Mouse (Mus musculus): ENCODE measurements around the gene Blzf1. TPM values are rescaled to one million over a fixed set of nuclear protein-coding genes. Genes with fewer than 3 reads are reported as not detected.
A peak's percentile ranks its signal among the peaks of the same experiment; 100 is the strongest.

The Blzf1 gene
- polyA plus RNA-seq, 1 experiment from 2014 or later: 30.2 TPM

GRCm38 (mm10) chr1:164279332-164279731, 28.0 kb downstream of the Blzf1 start:
- Histone ChIP-seq H3K9ac (ENCODE audit: low read length) (no peak overlapping the region), H3K4me1 (ENCODE audit: control insufficient read depth, insufficient read depth, low read length) (peaks cover 3% of the 10 kb centered on the region; the same call in 1 of the 2 replicates), H3K4me3 (ENCODE audit: low read length) (no peak overlapping the region), H3K4me2 (ENCODE audit: low read depth, low read length) (no peak overlapping the region), H3K36me3 (ENCODE audit: control insufficient read depth, insufficient read depth) (no peaks in the 10 kb centered on the region), H3K27me3 (ENCODE audit: control insufficient read depth, insufficient read depth, low read length) (no peaks in the 10 kb centered on the region), H3K27ac (ENCODE audit: low read length) (no peak overlapping the region), H3K9me3 (replicated peaks; ENCODE audit: control insufficient read depth, low read length) (no peaks in the 10 kb centered on the region)
- WGBS: 66% methylated on average over 4 of the region's 4 CpGs
- ATAC-seq (replicated peaks; ENCODE audit: extremely low read depth, insufficient read depth, low FRiP score): no peak

DNA sequence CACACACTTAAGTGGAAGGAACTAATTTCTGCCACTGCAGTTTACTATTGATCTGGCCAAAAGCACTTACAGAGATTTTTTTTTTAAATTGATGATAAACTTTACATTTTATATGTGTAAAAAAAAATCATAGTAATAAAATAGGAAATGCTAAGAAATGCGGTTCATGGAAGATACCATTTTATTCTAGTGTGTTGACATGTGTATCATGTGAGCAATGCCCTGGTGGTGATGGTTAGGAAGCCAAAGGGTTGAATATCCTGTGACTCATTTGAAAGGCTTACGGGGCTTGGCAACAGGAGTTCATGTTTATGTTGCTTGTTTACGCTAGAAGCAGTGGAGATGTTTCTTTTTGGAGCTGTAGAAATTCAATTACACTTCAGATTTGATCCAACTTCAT, 30.7 kb downstream of the Blzf1 start:
- Histone ChIP-seq H3K9ac (ENCODE audit: low read length) (no peak overlapping the region), H3K36me3 (ENCODE audit: control insufficient read depth, insufficient read depth) (no peaks in the 10 kb centered on the region), H3K9me3 (replicated peaks; ENCODE audit: control insufficient read depth, low read length) (no peaks in the 10 kb centered on the region), H3K4me1 (ENCODE audit: control insufficient read depth, insufficient read depth, low read length) (peaks cover 3% of the 10 kb centered on the region; the same call in 1 of the 2 replicates), H3K4me3 (ENCODE audit: low read length) (no peak overlapping the region), H3K4me2 (ENCODE audit: low read depth, low read length) (no peak overlapping the region), H3K27ac (ENCODE audit: low read length) (no peak overlapping the region), H3K27me3 (ENCODE audit: control insufficient read depth, insufficient read depth, low read length) (no peaks in the 10 kb centered on the region)
- 83% methylated on average over 3 of the region's 3 CpGs for WGBS
- no peak for ATAC-seq (replicated peaks; ENCODE audit: extremely low read depth, insufficient read depth, low FRiP score)

- Histone ChIP-seq H3K27me3 (ENCODE audit: control insufficient read depth, insufficient read depth, low read length) (no peaks in the 10 kb centered on the region), H3K4me3 (ENCODE audit: low read length) (peak within 1 kb of the TSS; percentile 67), H3K9ac (ENCODE audit: low read length) (peak within 1 kb of the TSS; percentile 68), H3K4me1 (ENCODE audit: control insufficient read depth, insufficient read depth, low read length) (peaks cover 3% of the 10 kb centered on the region; the same call in 1 of the 2 replicates), H3K9me3 (replicated peaks; ENCODE audit: control insufficient read depth, low read length) (no peaks in the 10 kb centered on the region), H3K36me3 (ENCODE audit: control insufficient read depth, insufficient read depth) (no peaks in the 10 kb centered on the region), H3K4me2 (ENCODE audit: low read depth, low read length) (peak within 1 kb of the TSS; percentile 71), H3K27ac (ENCODE audit: low read length) (no peak within 1 kb of the TSS)
- peak; percentile 99 for ATAC-seq (replicated peaks; ENCODE audit: extremely low read depth, insufficient read depth, low FRiP score)
- 1% methylated on average over 31 of the region's 31 CpGs for WGBS
Measured at GRCm38 (mm10) chr1:164275455-164275954, 31.8 kb downstream of the Blzf1 start, which contains the start of gene Ccdc181. Gene Ccdc181 (plus strand): TSS chr1:164275585.

DNA sequence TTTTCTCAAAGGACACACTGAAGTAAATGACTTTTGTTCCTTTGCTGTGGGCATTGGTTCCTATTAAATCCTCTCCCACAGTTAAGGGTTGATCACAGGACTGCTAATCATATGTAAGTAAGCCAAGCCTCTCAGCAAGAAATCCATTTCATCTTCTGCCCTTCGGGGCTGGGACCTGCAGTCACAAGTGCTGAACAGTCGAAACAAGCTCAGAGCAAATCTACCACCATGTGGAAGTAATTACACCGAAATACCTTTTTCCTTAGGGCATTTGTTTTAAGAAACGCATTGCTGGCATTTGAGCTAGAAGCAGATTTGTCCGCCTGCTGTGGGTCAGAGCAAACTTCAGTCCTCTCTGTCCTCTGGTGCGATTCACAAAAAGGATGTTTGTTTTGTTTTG, 33.6 kb downstream of the Blzf1 start:
- Histone ChIP-seq H3K27ac (ENCODE audit: low read length) (no peak overlapping the region), H3K9ac (ENCODE audit: low read length) (no peak overlapping the region), H3K4me3 (ENCODE audit: low read length) (no peak overlapping the region), H3K4me1 (ENCODE audit: control insufficient read depth, insufficient read depth, low read length) (peaks cover 3% of the 10 kb centered on the region; the same call in 1 of the 2 replicates), H3K9me3 (replicated peaks; ENCODE audit: control insufficient read depth, low read length) (no peaks in the 10 kb centered on the region), H3K36me3 (ENCODE audit: control insufficient read depth, insufficient read depth) (no peaks in the 10 kb centered on the region), H3K27me3 (ENCODE audit: control insufficient read depth, insufficient read depth, low read length) (no peaks in the 10 kb centered on the region), H3K4me2 (ENCODE audit: low read depth, low read length) (no peak overlapping the region)
- 67% methylated on average over 6 of the region's 6 CpGs for WGBS
- no peak for ATAC-seq (replicated peaks; ENCODE audit: extremely low read depth, insufficient read depth, low FRiP score)

GRCm38 (mm10) chr1:164270941-164271340, 36.3 kb downstream of the Blzf1 start:
- Histone ChIP-seq H3K36me3 (ENCODE audit: control insufficient read depth, insufficient read depth) (no peaks in the 10 kb centered on the region), H3K27me3 (ENCODE audit: control insufficient read depth, insufficient read depth, low read length) (no peaks in the 10 kb centered on the region), H3K9me3 (replicated peaks; ENCODE audit: control insufficient read depth, low read length) (no peaks in the 10 kb centered on the region), H3K4me1 (ENCODE audit: control insufficient read depth, insufficient read depth, low read length) (peaks cover 2% of the 10 kb centered on the region; the same call in 1 of the 2 replicates), H3K4me2 (ENCODE audit: low read depth, low read length) (no peak overlapping the region), H3K9ac (ENCODE audit: low read length) (no peak overlapping the region), H3K27ac (ENCODE audit: low read length) (no peak overlapping the region), H3K4me3 (ENCODE audit: low read length) (no peak overlapping the region)
- ATAC-seq (replicated peaks; ENCODE audit: extremely low read depth, insufficient read depth, low FRiP score): no peak
- WGBS: 83% methylated on average over 7 of the region's 7 CpGs

- Histone ChIP-seq H3K4me3 (ENCODE audit: low read length) (no peak overlapping the region), H3K36me3 (ENCODE audit: control insufficient read depth, insufficient read depth) (peaks cover 24% of the 10 kb centered on the region), H3K4me2 (ENCODE audit: low read depth, low read length) (no peak overlapping the region), H3K27ac (ENCODE audit: low read length) (no peak overlapping the region), H3K4me1 (ENCODE audit: control insufficient read depth, insufficient read depth, low read length) (no peaks in the 10 kb centered on the region), H3K9me3 (replicated peaks; ENCODE audit: control insufficient read depth, low read length) (no peaks in the 10 kb centered on the region), H3K27me3 (ENCODE audit: control insufficient read depth, insufficient read depth, low read length) (no peaks in the 10 kb centered on the region), H3K9ac (ENCODE audit: low read length) (no peak overlapping the region)
- WGBS: 80% methylated on average over 7 of the region's 7 CpGs
- 0 out of 2 replicates have a peak, but pooled peaks have one; percentile 37 for ATAC-seq (replicated peaks; ENCODE audit: extremely low read depth, insufficient read depth, low FRiP score)
Measured at GRCm38 (mm10) chr1:164261553-164261952, 45.7 kb downstream of the Blzf1 start.

- Histone ChIP-seq H3K36me3 (ENCODE audit: control insufficient read depth, insufficient read depth) (peaks cover 24% of the 10 kb centered on the region), H3K4me2 (ENCODE audit: low read depth, low read length) (no peak overlapping the region), H3K9ac (ENCODE audit: low read length) (no peak overlapping the region), H3K27ac (ENCODE audit: low read length) (no peak overlapping the region), H3K4me1 (ENCODE audit: control insufficient read depth, insufficient read depth, low read length) (no peaks in the 10 kb centered on the region), H3K27me3 (ENCODE audit: control insufficient read depth, insufficient read depth, low read length) (no peaks in the 10 kb centered on the region), H3K4me3 (ENCODE audit: low read length) (no peak overlapping the region), H3K9me3 (replicated peaks; ENCODE audit: control insufficient read depth, low read length) (no peaks in the 10 kb centered on the region)
- no peak for ATAC-seq (replicated peaks; ENCODE audit: extremely low read depth, insufficient read depth, low FRiP score)
- 80% methylated on average over 16 of the region's 16 CpGs for WGBS
Measured at GRCm38 (mm10) chr1:164260171-164261028, 46.9 kb downstream of the Blzf1 start.

DNA sequence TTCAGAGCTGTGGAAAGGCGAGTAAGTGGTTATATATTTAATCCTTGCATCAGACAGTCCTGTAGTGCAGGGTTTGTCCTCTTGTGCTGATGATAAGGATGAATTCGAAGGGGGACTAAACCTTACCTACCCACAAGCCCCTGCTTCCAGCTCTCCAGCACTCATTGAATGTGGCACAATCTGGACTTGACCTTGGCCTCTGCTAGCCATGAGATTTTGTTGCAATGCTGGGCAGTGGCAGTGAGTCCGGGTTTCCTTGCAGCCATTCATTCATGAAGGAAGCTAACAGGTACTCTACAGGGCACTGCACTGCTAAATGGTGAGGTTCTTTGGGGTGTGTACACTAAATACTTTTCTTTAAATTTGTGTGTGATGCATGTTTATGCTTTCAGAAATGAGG, 52.5 kb downstream of the Blzf1 start:
- Histone ChIP-seq H3K9me3 (replicated peaks; ENCODE audit: control insufficient read depth, low read length) (no peaks in the 10 kb centered on the region), H3K36me3 (ENCODE audit: control insufficient read depth, insufficient read depth) (peaks cover 9% of the 10 kb centered on the region; the same call in 1 of the 2 replicates), H3K4me2 (ENCODE audit: low read depth, low read length) (no peak overlapping the region), H3K27ac (ENCODE audit: low read length) (no peak overlapping the region), H3K4me1 (ENCODE audit: control insufficient read depth, insufficient read depth, low read length) (peaks cover 14% of the 10 kb centered on the region), H3K9ac (ENCODE audit: low read length) (no peak overlapping the region), H3K4me3 (ENCODE audit: low read length) (no peak overlapping the region), H3K27me3 (ENCODE audit: control insufficient read depth, insufficient read depth, low read length) (no peaks in the 10 kb centered on the region)
- 57% methylated on average over 3 of the region's 3 CpGs for WGBS
- ATAC-seq (replicated peaks; ENCODE audit: extremely low read depth, insufficient read depth, low FRiP score): no peak

DNA sequence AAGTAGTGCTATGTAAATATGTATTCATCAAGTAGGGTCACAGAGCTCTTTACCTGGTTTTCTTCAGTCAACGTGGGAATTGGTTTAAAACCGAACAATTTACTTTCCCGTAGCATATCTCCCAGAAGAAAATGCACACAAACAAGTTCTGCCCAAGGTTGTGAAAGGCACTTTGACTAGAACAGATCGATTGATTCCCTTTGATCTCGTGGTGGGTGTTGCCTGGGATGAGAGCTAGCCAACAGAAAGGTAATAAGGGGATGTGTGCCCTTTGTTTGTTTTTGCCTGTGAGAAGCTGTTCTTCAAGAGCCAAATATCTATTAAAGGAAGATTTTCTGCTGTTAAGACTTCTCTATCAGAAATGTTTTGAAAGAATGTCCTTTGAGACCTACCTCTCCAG, 54.7 kb downstream of the Blzf1 start:
- H3K4me1 ChIP-seq (ENCODE audit: control insufficient read depth, insufficient read depth, low read length): peaks cover 19% of the 10 kb centered on the region
- no peak for ATAC-seq (replicated peaks; ENCODE audit: extremely low read depth, insufficient read depth, low FRiP score)
- 72% methylated on average over 5 of the region's 5 CpGs for WGBS
- no peaks in the 10 kb centered on the region for H3K27me3 ChIP-seq (ENCODE audit: control insufficient read depth, insufficient read depth, low read length)
- H3K4me3 ChIP-seq (ENCODE audit: low read length): no peak overlapping the region
- no peak overlapping the region for H3K27ac ChIP-seq (ENCODE audit: low read length)
- peaks cover 9% of the 10 kb centered on the region; the same call in 1 of the 2 replicates for H3K36me3 ChIP-seq (ENCODE audit: control insufficient read depth, insufficient read depth)
- no peaks in the 10 kb centered on the region for H3K9me3 ChIP-seq (replicated peaks; ENCODE audit: control insufficient read depth, low read length)
- no peak overlapping the region for H3K4me2 ChIP-seq (ENCODE audit: low read depth, low read length)
- no peak overlapping the region for H3K9ac ChIP-seq (ENCODE audit: low read length)

Measured in heart, embryonic 16.5 days (tissue).